Mouse (Mus musculus) bone marrow macrophage, adult 2 months (primary cell): ENCODE results near the gene Olfr1336.

ENCODE experiments used
- CTCF ChIP-seq: IDR thresholded peaks from 2 replicates; pipeline ENCODE4 v1.5.1; 2012; ENCODE audit warnings: low read depth, mild to moderate bottlenecking, low read length, moderate library complexity
- POLR2A ChIP-seq: IDR thresholded peaks from 2 replicates; pipeline ENCODE4 v1.6.1; 2012; ENCODE audit warnings: mild to moderate bottlenecking, low read depth, low read length, borderline replicate concordance

DNA sequence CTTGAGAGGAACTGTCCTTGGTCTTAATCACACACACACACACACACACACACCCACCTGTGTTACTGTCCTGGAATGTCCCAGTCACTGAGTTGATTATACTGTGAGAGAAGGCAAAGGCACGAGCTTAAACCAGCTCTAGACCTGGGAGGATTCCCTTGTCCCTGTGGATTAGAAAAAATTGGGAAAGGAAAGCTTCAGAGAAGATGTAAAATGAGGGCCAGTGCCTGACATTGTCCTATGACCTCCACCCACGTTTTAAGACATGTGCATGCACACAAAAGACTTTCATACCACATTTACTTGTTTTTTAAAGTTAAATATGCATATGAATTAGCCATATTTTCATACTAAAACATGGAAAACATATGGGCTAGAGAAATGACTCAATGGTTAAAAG, 30.9 kb downstream of the Olfr1336 start, which contains the start of gene Olfr5:
- TF ChIP-seq CTCF (no peak), POLR2A (no peak)
